Mouse (Mus musculus) lung, adult 2 months (tissue): ENCODE results near the gene Nus1.

ENCODE experiments used
- CTCF ChIP-seq: fragments of 200-500 bp; IDR thresholded peaks from 2 replicates; pipeline ENCODE4 v1.5.1; 2011; ENCODE audit warnings: mild to moderate bottlenecking, low read length, control low read depth; ENCODE audit not compliant: insufficient read depth
- POLR2A ChIP-seq: fragments of 200-500 bp; IDR thresholded peaks from 2 replicates; pipeline ENCODE4 v1.6.1; 2011; ENCODE audit warnings: low read depth, mild to moderate bottlenecking, control low read depth, low read length, borderline replicate concordance; ENCODE audit errors: extremely low read depth

GRCm38 (mm10) chr10:52434836-52435235 is 17.5 kb downstream of the Nus1 start:
- no peak for TF ChIP-seq CTCF
- TF ChIP-seq POLR2A, result no peak
